Mouse (Mus musculus) kidney, adult 18-20 months (tissue): Measurements from ENCODE around the gene Mast4.

Source experiments
- DNase-seq: peaks from one replicate; pipeline ENCODE4 v3.0.0; 2021

The Mast4 gene

GRCm38 (mm10) chr13:102912867-102913266 lies 421.4 kb downstream of the Mast4 start:
- no peak for DNase-seq

- no peak for DNase-seq
Observed at GRCm38 (mm10) chr13:102909654-102910418, 424.5 kb downstream of the Mast4 start.

GRCm38 (mm10) chr13:102906661-102907009 lies 427.7 kb downstream of the Mast4 start:
- DNase-seq = no peak

GRCm38 (mm10) chr13:102906004-102906660 lies 428.2 kb downstream of the Mast4 start:
- DNase-seq = peak; percentile 79

GRCm38 (mm10) chr13:102905361-102905950 lies 428.8 kb downstream of the Mast4 start:
- peak; percentile 30 for DNase-seq

- no peak for DNase-seq
Observed at GRCm38 (mm10) chr13:102903689-102904088, 430.6 kb downstream of the Mast4 start.

GRCm38 (mm10) chr13:102902123-102902522 lies 432.2 kb downstream of the Mast4 start:
- no peak for DNase-seq

GRCm38 (mm10) chr13:102900531-102900930 lies 433.8 kb downstream of the Mast4 start:
- DNase-seq = no peak

GRCm38 (mm10) chr13:102900083-102900420 lies 434.2 kb downstream of the Mast4 start:
- no peak for DNase-seq

- DNase-seq = no peak
Observed at GRCm38 (mm10) chr13:102899253-102900082, 434.8 kb downstream of the Mast4 start.

- DNase-seq = peak; percentile 68
Observed at GRCm38 (mm10) chr13:102898374-102899131, 435.7 kb downstream of the Mast4 start.

GRCm38 (mm10) chr13:102896322-102896721 lies 438.0 kb downstream of the Mast4 start:
- no peak for DNase-seq

GRCm38 (mm10) chr13:102895894-102896293 lies 438.4 kb downstream of the Mast4 start:
- no peak for DNase-seq

GRCm38 (mm10) chr13:102894287-102895234 lies 439.7 kb downstream of the Mast4 start:
- no peak for DNase-seq

GRCm38 (mm10) chr13:102892783-102893182 lies 441.5 kb downstream of the Mast4 start:
- no peak for DNase-seq

- peak; percentile 38 for DNase-seq
Observed at GRCm38 (mm10) chr13:102889989-102890388, 444.3 kb downstream of the Mast4 start.

GRCm38 (mm10) chr13:102889537-102889936 lies 444.8 kb downstream of the Mast4 start:
- DNase-seq = peak; percentile 43

- peak; percentile 20 for DNase-seq
Observed at GRCm38 (mm10) chr13:102888895-102889490, 445.3 kb downstream of the Mast4 start.

- DNase-seq = no peak
Observed at GRCm38 (mm10) chr13:102888211-102888610, 446.1 kb downstream of the Mast4 start.

- DNase-seq = no peak
Observed at GRCm38 (mm10) chr13:102887534-102887933, 446.8 kb downstream of the Mast4 start.

GRCm38 (mm10) chr13:102886788-102887187 lies 447.5 kb downstream of the Mast4 start:
- DNase-seq = no peak
